8 mouse cellular contexts compared by ENCODE assay signal in the genomic region with DNA sequence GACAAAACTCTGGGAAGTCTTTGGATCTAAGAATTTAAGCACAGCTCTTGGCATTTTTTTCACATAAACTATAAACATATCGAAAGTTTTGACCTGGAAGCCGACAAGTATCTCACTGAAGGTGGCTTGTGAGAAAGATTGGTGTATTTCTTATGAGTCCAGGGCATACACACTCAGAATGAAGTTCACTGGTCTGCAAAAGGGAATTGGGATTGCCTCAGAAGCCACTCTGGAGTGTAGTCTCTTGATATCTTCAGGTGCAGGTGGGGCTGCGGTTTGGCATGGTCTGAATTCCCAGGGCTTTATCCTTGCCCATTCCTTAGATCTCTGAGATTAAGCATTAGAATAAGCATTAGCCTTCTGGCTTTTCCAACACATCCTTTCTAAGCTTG. TPM values are rescaled to one million over a fixed set of nuclear protein-coding genes. Genes with fewer than 3 reads are reported as not detected.
A peak's percentile ranks its signal among the peaks of the same experiment; 100 is the strongest.
DNase-seq lines count a peak whose midpoint lies in the region; ATAC-seq and TF ChIP-seq lines count a peak whose summit lies in the region.

No protein-coding gene starts in this region.

- DNase-seq in embryonic facial prominence, embryonic 11.5 days (ENCODE audit: low spot score) = no peak
- no peak for DNase-seq in midbrain, embryonic 14.5 days
- DNase-seq in layer of hippocampus, adult 9-11 months = no peak
- DNase-seq in lung, postnatal 10 days = no peak
- no peak for DNase-seq in embryo, embryonic 11 days

- no peaks in the 10 kb centered on the region for H3K36me3 ChIP-seq in intestine, embryonic 15.5 days
- H3K36me3 ChIP-seq in intestine, postnatal 0 days (ENCODE audit: control insufficient read depth, insufficient read depth) = no peaks in the 10 kb centered on the region
- no peaks in the 10 kb centered on the region for H3K36me3 ChIP-seq in embryonic facial prominence, embryonic 11.5 days (replicated peaks; ENCODE audit: control insufficient read depth, insufficient read depth, low read depth, low read length)
- no peaks in the 10 kb centered on the region for H3K36me3 ChIP-seq in hindbrain, embryonic 12.5 days
- H3K36me3 ChIP-seq in midbrain, embryonic 14.5 days (ENCODE audit: control insufficient read depth, insufficient read depth, low read length) = no peaks in the 10 kb centered on the region

- H3K4me3 ChIP-seq in intestine, embryonic 15.5 days (replicated peaks) = no peak overlapping the region
- no peak overlapping the region for H3K4me3 ChIP-seq in intestine, postnatal 0 days (ENCODE audit: low read depth, low read length)
- no peak overlapping the region; the same call in 1 of the 2 replicates for H3K4me3 ChIP-seq in embryonic facial prominence, embryonic 11.5 days (ENCODE audit: low read depth, low read length)
- H3K4me3 ChIP-seq in hindbrain, embryonic 12.5 days = peak overlapping the region; percentile 52; the same call in 1 of the 2 replicates
- peak overlapping the region; percentile 53 for H3K4me3 ChIP-seq in midbrain, embryonic 14.5 days (replicated peaks; ENCODE audit: low read depth, low read length)

- peak overlapping the region; percentile 43; the same call in 1 of the 2 replicates for H3K4me2 ChIP-seq in intestine, embryonic 15.5 days (replicated peaks)
- no peak overlapping the region for H3K4me2 ChIP-seq in intestine, postnatal 0 days (replicated peaks; ENCODE audit: low read depth)
- H3K4me2 ChIP-seq in embryonic facial prominence, embryonic 11.5 days (ENCODE audit: low read depth, low read length) = peak overlapping the region; percentile 23; the same call in 1 of the 2 replicates
- peak overlapping the region; percentile 38 for H3K4me2 ChIP-seq in hindbrain, embryonic 12.5 days (replicated peaks)
- peak overlapping the region; percentile 47 for H3K4me2 ChIP-seq in midbrain, embryonic 14.5 days (ENCODE audit: low read length)

- TF ChIP-seq CTCF in intestine, postnatal 0 days (IDR thresholded peaks at IDR 0.05; ENCODE audit: low read depth) = no peak

- H3K9ac ChIP-seq in intestine, embryonic 15.5 days = no peak overlapping the region
- no peak overlapping the region for H3K9ac ChIP-seq in intestine, postnatal 0 days (ENCODE audit: low read depth, low read length)
- H3K9ac ChIP-seq in embryonic facial prominence, embryonic 11.5 days (replicated peaks; ENCODE audit: low read length) = no peak overlapping the region
- H3K9ac ChIP-seq in hindbrain, embryonic 12.5 days = no peak overlapping the region
- no peak overlapping the region for H3K9ac ChIP-seq in midbrain, embryonic 14.5 days (replicated peaks; ENCODE audit: low read length)

- no peaks in the 10 kb centered on the region for H3K27me3 ChIP-seq in intestine, embryonic 15.5 days (replicated peaks)
- no peaks in the 10 kb centered on the region for H3K27me3 ChIP-seq in intestine, postnatal 0 days (replicated peaks; ENCODE audit: control insufficient read depth, insufficient read depth, low read length)
- H3K27me3 ChIP-seq in embryonic facial prominence, embryonic 11.5 days (ENCODE audit: control insufficient read depth, insufficient read depth, low read length) = no peaks in the 10 kb centered on the region
- H3K27me3 ChIP-seq in hindbrain, embryonic 12.5 days = no peaks in the 10 kb centered on the region
- no peaks in the 10 kb centered on the region for H3K27me3 ChIP-seq in midbrain, embryonic 14.5 days (ENCODE audit: control insufficient read depth, insufficient read depth, low read length)

- no peak for ATAC-seq in intestine, embryonic 15.5 days
- no peak for ATAC-seq in intestine, postnatal 0 days
- peak; percentile 64 for ATAC-seq in embryonic facial prominence, embryonic 11.5 days (replicated peaks; ENCODE audit: insufficient number of reproducible peaks, low FRiP score, low TSS enrichment, low read depth)
- no peak; the same call in 1 of the 2 replicates for ATAC-seq in hindbrain, embryonic 12.5 days (ENCODE audit: low FRiP score)
- ATAC-seq in midbrain, embryonic 14.5 days (ENCODE audit: low FRiP score, low TSS enrichment) = no peak; the same call in 1 of the 2 replicates

- 36% methylated on average over 3 of the region's 3 CpGs for WGBS in intestine, embryonic 15.5 days
- WGBS in intestine, postnatal 0 days = 19% methylated on average over 3 of the region's 3 CpGs
- WGBS in embryonic facial prominence, embryonic 11.5 days = 37% methylated on average over 3 of the region's 3 CpGs
- WGBS in hindbrain, embryonic 12.5 days = 39% methylated on average over 3 of the region's 3 CpGs
- whole genome bisulfite sequencing in midbrain, embryonic 14.5 days = 33% methylated on average over 3 of the region's 3 CpGs

- H3K9me3 ChIP-seq in intestine, embryonic 15.5 days = no peaks in the 10 kb centered on the region
- H3K9me3 ChIP-seq in intestine, postnatal 0 days (ENCODE audit: control insufficient read depth) = no peaks in the 10 kb centered on the region
- no peaks in the 10 kb centered on the region for H3K9me3 ChIP-seq in embryonic facial prominence, embryonic 11.5 days (replicated peaks; ENCODE audit: control insufficient read depth, low read length)
- no peaks in the 10 kb centered on the region for H3K9me3 ChIP-seq in hindbrain, embryonic 12.5 days (replicated peaks)
- no peaks in the 10 kb centered on the region for H3K9me3 ChIP-seq in midbrain, embryonic 14.5 days (ENCODE audit: control insufficient read depth, low read length)

- H3K4me1 ChIP-seq in intestine, embryonic 15.5 days (replicated peaks) = no peaks in the 10 kb centered on the region
- H3K4me1 ChIP-seq in intestine, postnatal 0 days (replicated peaks; ENCODE audit: control insufficient read depth, insufficient read depth, low read length) = no peaks in the 10 kb centered on the region
- no peaks in the 10 kb centered on the region for H3K4me1 ChIP-seq in embryonic facial prominence, embryonic 11.5 days (ENCODE audit: control insufficient read depth, insufficient read depth, low read length)
- H3K4me1 ChIP-seq in hindbrain, embryonic 12.5 days = no peaks in the 10 kb centered on the region
- peaks cover 5% of the 10 kb centered on the region; the same call in 1 of the 2 replicates for H3K4me1 ChIP-seq in midbrain, embryonic 14.5 days (ENCODE audit: control insufficient read depth, insufficient read depth, low read length)

- no peak overlapping the region for H3K27ac ChIP-seq in intestine, embryonic 15.5 days
- no peak overlapping the region for H3K27ac ChIP-seq in intestine, postnatal 0 days (ENCODE audit: low read depth, low read length)
- no peak overlapping the region for H3K27ac ChIP-seq in embryonic facial prominence, embryonic 11.5 days (replicated peaks; ENCODE audit: low read depth, low read length)
- H3K27ac ChIP-seq in hindbrain, embryonic 12.5 days = no peak overlapping the region
- 0 out of 2 replicates have a peak overlapping the region, but pooled peaks have one; percentile 28 for H3K27ac ChIP-seq in midbrain, embryonic 14.5 days (replicated peaks; ENCODE audit: low read depth, low read length)

RNA-seq across cellular contexts. Expression of a gene that starts 0.3 kb away (rescaled TPM):
- polyA plus RNA-seq in intestine, embryonic 15.5 days (2015; fragmentation: Nextera tagmentation; extraction: Ambion mirVana) = 138 and 166 TPM in 2 replicates
- polyA plus RNA-seq in intestine, postnatal 0 days (2015; fragmentation: Nextera tagmentation; extraction: Ambion mirVana) = 89.2 and 90.0 TPM in 2 replicates
- polyA plus RNA-seq in embryonic facial prominence, embryonic 11.5 days (2014; fragmentation: Nextera tagmentation; extraction: Ambion mirVana) = 212 and 232 TPM in 2 replicates
- polyA plus RNA-seq in hindbrain, embryonic 12.5 days (2016; fragmentation: Nextera tagmentation; extraction: Ambion mirVana) = 252 and 271 TPM in 2 replicates
- 346 and 350 TPM in 2 replicates for polyA plus RNA-seq in midbrain, embryonic 14.5 days (2014; fragmentation: Nextera tagmentation; extraction: Ambion mirVana)

Comparison
In these comparisons a context has a peak if more than half of its experiments do, and no peak if none do; other contexts are left out.
1. H3K4me3 ChIP-seq: peak in hindbrain, embryonic 12.5 days (single experiment) and midbrain, embryonic 14.5 days (single experiment); none in intestine, embryonic 15.5 days (single experiment), intestine, postnatal 0 days (single experiment) and embryonic facial prominence, embryonic 11.5 days (single experiment).